Mouse (Mus musculus): ENCODE data around the gene Rasal1. TPM values are rescaled to one million over a fixed set of nuclear protein-coding genes. Genes with fewer than 3 reads are reported as not detected.

Rasal1 gene
- polyA plus RNA-seq, 1 experiment from 2014 or later, result 0.20 TPM

- H3K9ac ChIP-seq, result no peak overlapping the region
- no peaks in the 10 kb centered on the region for H3K36me3 ChIP-seq (replicated peaks)
- 76% methylated on average over 4 of the region's 4 CpGs for WGBS
- H3K4me1 ChIP-seq, result peaks cover 14% of the 10 kb centered on the region
- no peak for ATAC-seq (ENCODE audit: low FRiP score)
- no peak overlapping the region for H3K27ac ChIP-seq
- no peak overlapping the region for H3K4me3 ChIP-seq (replicated peaks)
- H3K4me2 ChIP-seq, result no peak overlapping the region
- H3K9me3 ChIP-seq, result no peaks in the 10 kb centered on the region
- H3K27me3 ChIP-seq, result peaks cover 64% of the 10 kb centered on the region
These were observed 1.3 kb upstream of the Rasal1 start for GRCm38 (mm10) chr5:120647361-120647760.

GRCm38 (mm10) chr5:120647814-120648491 lies 659 bp upstream of the Rasal1 start:
- Histone ChIP-seq H3K27ac (no peak overlapping the region), H3K9me3 (no peaks in the 10 kb centered on the region), H3K9ac (no peak overlapping the region), H3K4me2 (0 out of 2 replicates have a peak overlapping the region, but pooled peaks have one; percentile 48), H3K36me3 (replicated peaks) (no peaks in the 10 kb centered on the region), H3K4me1 (peaks cover 14% of the 10 kb centered on the region), H3K27me3 (peaks cover 70% of the 10 kb centered on the region), H3K4me3 (replicated peaks) (no peak overlapping the region)
- no peak for ATAC-seq (ENCODE audit: low FRiP score)
- 40% methylated on average over 12 of the region's 12 CpGs for WGBS

GRCm38 (mm10) chr5:120649374-120649933 lies 842 bp downstream of the Rasal1 start:
- no peak for ATAC-seq (ENCODE audit: low FRiP score)

GRCm38 (mm10) chr5:120649938-120650337 lies 1.3 kb downstream of the Rasal1 start:
- H3K36me3 ChIP-seq (replicated peaks), result no peaks in the 10 kb centered on the region
- peaks cover 14% of the 10 kb centered on the region for H3K4me1 ChIP-seq
- peaks cover 74% of the 10 kb centered on the region for H3K27me3 ChIP-seq
- H3K9me3 ChIP-seq, result no peaks in the 10 kb centered on the region
- no peak overlapping the region for H3K9ac ChIP-seq
- WGBS, result 22% methylated on average over 13 of the region's 13 CpGs
- no peak for ATAC-seq (ENCODE audit: low FRiP score)
- H3K4me3 ChIP-seq (replicated peaks), result no peak overlapping the region
- no peak overlapping the region for H3K27ac ChIP-seq
- no peak overlapping the region for H3K4me2 ChIP-seq

More at GRCm38 (mm10) chr5:120649374-120649933, 842 bp downstream of the Rasal1 start:
- Histone ChIP-seq H3K4me3 (replicated peaks) (peak overlapping the region; percentile 22), H3K27ac (no peak overlapping the region), H3K4me1 (peaks cover 14% of the 10 kb centered on the region), H3K4me2 (peak overlapping the region; percentile 48), H3K36me3 (replicated peaks) (no peaks in the 10 kb centered on the region), H3K9me3 (no peaks in the 10 kb centered on the region), H3K27me3 (peaks cover 74% of the 10 kb centered on the region), H3K9ac (no peak overlapping the region)
- 4% methylated on average over 21 of the region's 21 CpGs for WGBS

GRCm38 (mm10) chr5:120651230-120651629 lies 2.6 kb downstream of the Rasal1 start:
- H3K4me2 ChIP-seq, result no peak overlapping the region
- ATAC-seq (ENCODE audit: low FRiP score), result no peak
- no peak overlapping the region for H3K9ac ChIP-seq
- WGBS, result 82% methylated on average over 5 of the region's 5 CpGs
- peaks cover 69% of the 10 kb centered on the region for H3K27me3 ChIP-seq
- no peak overlapping the region for H3K27ac ChIP-seq
- H3K9me3 ChIP-seq, result no peaks in the 10 kb centered on the region
- H3K36me3 ChIP-seq (replicated peaks), result no peaks in the 10 kb centered on the region
- peaks cover 14% of the 10 kb centered on the region for H3K4me1 ChIP-seq
- no peak overlapping the region for H3K4me3 ChIP-seq (replicated peaks)

GRCm38 (mm10) chr5:120652915-120653701 lies 4.5 kb downstream of the Rasal1 start:
- no peaks in the 10 kb centered on the region for H3K9me3 ChIP-seq
- H3K4me3 ChIP-seq (replicated peaks), result no peak overlapping the region
- 85% methylated on average over 27 of the region's 28 CpGs for WGBS
- no peak overlapping the region for H3K9ac ChIP-seq
- peaks cover 14% of the 10 kb centered on the region for H3K4me1 ChIP-seq
- H3K27me3 ChIP-seq, result peaks cover 50% of the 10 kb centered on the region
- no peak overlapping the region for H3K27ac ChIP-seq
- H3K36me3 ChIP-seq (replicated peaks), result no peaks in the 10 kb centered on the region
- H3K4me2 ChIP-seq, result no peak overlapping the region
- no peak for ATAC-seq (ENCODE audit: low FRiP score)

GRCm38 (mm10) chr5:120653873-120654272 lies 5.3 kb downstream of the Rasal1 start:
- peaks cover 42% of the 10 kb centered on the region for H3K27me3 ChIP-seq
- no peak overlapping the region for H3K4me2 ChIP-seq
- no peaks in the 10 kb centered on the region for H3K9me3 ChIP-seq
- no peaks in the 10 kb centered on the region for H3K36me3 ChIP-seq (replicated peaks)
- ATAC-seq (ENCODE audit: low FRiP score), result no peak
- peaks cover 7% of the 10 kb centered on the region for H3K4me1 ChIP-seq
- no peak overlapping the region for H3K27ac ChIP-seq
- 94% methylated on average over 2 of the region's 2 CpGs for WGBS
- H3K9ac ChIP-seq, result no peak overlapping the region
- H3K4me3 ChIP-seq (replicated peaks), result no peak overlapping the region

- no peak for ATAC-seq (ENCODE audit: low FRiP score)
- no peaks in the 10 kb centered on the region for H3K9me3 ChIP-seq
- H3K4me3 ChIP-seq (replicated peaks), result no peak overlapping the region
- H3K27ac ChIP-seq, result no peak overlapping the region
- no peaks in the 10 kb centered on the region for H3K4me1 ChIP-seq
- H3K4me2 ChIP-seq, result no peak overlapping the region
- WGBS, result 86% methylated on average over 12 of the region's 12 CpGs
- H3K9ac ChIP-seq, result no peak overlapping the region
- peaks cover 18% of the 10 kb centered on the region for H3K27me3 ChIP-seq
- H3K36me3 ChIP-seq (replicated peaks), result no peaks in the 10 kb centered on the region
These were observed 7.7 kb downstream of the Rasal1 start for GRCm38 (mm10) chr5:120656281-120656751.

GRCm38 (mm10) chr5:120660816-120661215 lies 12.2 kb downstream of the Rasal1 start:
- 56% methylated on average over 5 of the region's 5 CpGs for WGBS
- H3K4me2 ChIP-seq, result no peak overlapping the region
- no peaks in the 10 kb centered on the region for H3K9me3 ChIP-seq
- H3K36me3 ChIP-seq (replicated peaks), result no peaks in the 10 kb centered on the region
- H3K4me1 ChIP-seq, result no peaks in the 10 kb centered on the region
- H3K27ac ChIP-seq, result no peak overlapping the region
- H3K4me3 ChIP-seq (replicated peaks), result no peak overlapping the region
- H3K27me3 ChIP-seq, result no peaks in the 10 kb centered on the region; the same call in 1 of the 2 replicates
- H3K9ac ChIP-seq, result no peak overlapping the region
- no peak for ATAC-seq (ENCODE audit: low FRiP score)

GRCm38 (mm10) chr5:120664888-120665287 lies 16.3 kb downstream of the Rasal1 start:
- H3K9ac ChIP-seq, result no peak overlapping the region
- H3K4me1 ChIP-seq, result no peaks in the 10 kb centered on the region
- no peak overlapping the region for H3K4me3 ChIP-seq (replicated peaks)
- no peak for ATAC-seq (ENCODE audit: low FRiP score)
- 60% methylated on average over 2 of the region's 2 CpGs for WGBS
- H3K9me3 ChIP-seq, result no peaks in the 10 kb centered on the region
- H3K4me2 ChIP-seq, result no peak overlapping the region
- H3K27me3 ChIP-seq, result peaks cover 21% of the 10 kb centered on the region
- H3K36me3 ChIP-seq (replicated peaks), result no peaks in the 10 kb centered on the region
- H3K27ac ChIP-seq, result no peak overlapping the region

- WGBS, result 77% methylated on average over 6 of the region's 7 CpGs
- peaks cover 21% of the 10 kb centered on the region for H3K27me3 ChIP-seq
- no peak overlapping the region for H3K4me2 ChIP-seq
- no peaks in the 10 kb centered on the region for H3K4me1 ChIP-seq
- ATAC-seq (ENCODE audit: low FRiP score), result no peak
- H3K36me3 ChIP-seq (replicated peaks), result no peaks in the 10 kb centered on the region
- H3K4me3 ChIP-seq (replicated peaks), result no peak overlapping the region
- H3K9ac ChIP-seq, result no peak overlapping the region
- H3K9me3 ChIP-seq, result no peaks in the 10 kb centered on the region
- no peak overlapping the region for H3K27ac ChIP-seq
These were observed 20.1 kb downstream of the Rasal1 start for GRCm38 (mm10) chr5:120668761-120669160.

- H3K4me2 ChIP-seq, result no peak overlapping the region
- no peaks in the 10 kb centered on the region for H3K36me3 ChIP-seq (replicated peaks)
- H3K27ac ChIP-seq, result no peak overlapping the region
- 88% methylated on average over 7 of the region's 7 CpGs for WGBS
- peaks cover 32% of the 10 kb centered on the region for H3K27me3 ChIP-seq
- H3K4me1 ChIP-seq, result peaks cover 7% of the 10 kb centered on the region
- no peak for ATAC-seq (ENCODE audit: low FRiP score)
- H3K9ac ChIP-seq, result no peak overlapping the region
- no peaks in the 10 kb centered on the region for H3K9me3 ChIP-seq
- no peak overlapping the region for H3K4me3 ChIP-seq (replicated peaks)
These were observed 21.5 kb downstream of the Rasal1 start for GRCm38 (mm10) chr5:120670132-120670531.
